Mouse (Mus musculus) erythroblast, embryonic 14.5 days (primary cell): Measurements from ENCODE around the gene Akap9. TPM values are rescaled to one million over a fixed set of nuclear protein-coding genes. Genes with fewer than 3 reads are reported as not detected.
A peak's percentile ranks its signal among the peaks of the same experiment; 100 is the strongest.
"Not testable (repeated sequence)": the region's sequence is repeated elsewhere in the genome, so short reads cannot be mapped to it uniquely, and the experiment has no call there.

Experiments used
- H3K27me3 ChIP-seq: 2 replicates; pipeline ENCODE4 v1.6.1; 2012; ENCODE audit warnings: inconsistent platforms; ENCODE audit not compliant: control insufficient read depth
- H3K36me3 ChIP-seq: 2 replicates; pipeline ENCODE4 v1.6.1; 2012; ENCODE audit warnings: mild to moderate bottlenecking, inconsistent platforms; ENCODE audit not compliant: control insufficient read depth
- H3K4me1 ChIP-seq: 2 replicates; pipeline ENCODE4 v1.6.1; 2012; ENCODE audit warnings: inconsistent platforms; ENCODE audit not compliant: control insufficient read depth
- H3K4me3 ChIP-seq: replicated peaks from 2 replicates; pipeline ENCODE3; 2012; ENCODE audit warnings: moderate library complexity, mild to moderate bottlenecking, inconsistent platforms
- H3K9me3 ChIP-seq: 2 replicates; pipeline ENCODE4 v1.6.1; 2012; ENCODE audit warnings: low read length, inconsistent platforms, mixed read lengths; ENCODE audit not compliant: control insufficient read depth
- GATA1 ChIP-seq: IDR thresholded peaks from 2 replicates; pipeline ENCODE4 v1.6.1; 2012; ENCODE audit warnings: low read length, inconsistent platforms, mixed read lengths
- TAL1 ChIP-seq: IDR thresholded peaks from 3 replicates; pipeline ENCODE4 v1.6.1; 2012; ENCODE audit warnings: low read length, inconsistent platforms, mixed read lengths
- polyA plus RNA-seq: library from polyadenylated mRNA; stranded (reverse); fragments of >175 nt; gene quantifications from 2 replicates; pipeline ENCODE4 v1.2.3, GENCODE M21; 2012

Gene Akap9
- 0.87 and 1.2 TPM in 2 replicates for polyA plus RNA-seq

DNA sequence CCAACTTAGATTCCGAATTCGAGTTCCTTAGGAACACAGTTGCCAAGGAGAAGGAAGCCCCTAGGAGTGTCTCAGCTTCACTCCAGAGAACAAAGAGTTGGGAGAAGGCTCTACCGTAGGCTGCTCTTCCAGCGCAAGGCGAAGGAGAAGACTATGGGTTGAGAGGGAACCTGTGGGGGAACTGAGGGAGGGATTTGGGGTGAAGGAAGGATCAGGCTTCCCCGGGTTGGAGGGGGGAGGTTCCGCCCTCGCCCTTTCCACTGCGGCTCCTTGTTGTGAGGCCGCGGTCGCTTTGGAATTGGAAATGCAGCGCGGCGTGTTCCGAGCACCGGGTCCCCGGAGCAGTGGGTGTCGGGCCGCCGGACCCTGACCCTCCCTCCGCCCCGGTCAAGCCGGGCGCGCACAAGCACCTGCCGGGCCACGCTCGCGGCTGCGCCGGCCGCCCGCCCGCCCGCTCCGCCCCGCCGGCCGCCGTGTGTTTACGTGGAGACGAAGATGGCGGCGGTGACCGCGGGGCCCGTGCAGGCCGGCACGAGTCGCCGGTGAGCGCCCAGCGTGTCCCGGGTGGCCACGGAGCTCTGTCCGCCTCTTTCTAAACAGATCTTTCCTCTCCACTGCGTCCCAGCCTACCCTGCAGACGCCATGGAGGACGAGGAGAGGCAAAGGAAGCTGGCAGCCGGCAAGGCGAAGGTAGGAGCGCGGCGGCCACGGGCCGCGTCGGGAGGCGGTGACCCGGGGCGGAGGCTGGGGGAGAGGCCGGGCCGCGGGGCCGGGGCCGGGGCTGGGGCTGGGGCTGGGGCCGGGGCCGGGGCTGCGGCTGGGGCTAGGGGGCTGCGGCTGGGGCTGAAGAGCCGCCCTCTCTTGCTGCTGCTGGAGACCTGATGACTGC is at the start of gene Akap9:
Gene Akap9, plus strand, starts transcription at position 254 of the 889 bp plus-strand sequence.
- Histone ChIP-seq H3K9me3 (no peaks in the 10 kb centered on the region), H3K27me3 (no peaks in the 10 kb centered on the region), H3K4me1 (peaks cover 23% of the 10 kb centered on the region), H3K4me3 (peak within 1 kb of the TSS; percentile 86), H3K36me3 (no peaks in the 10 kb centered on the region)
- TF ChIP-seq GATA1 (no peak), TAL1 (no peak)

DNA sequence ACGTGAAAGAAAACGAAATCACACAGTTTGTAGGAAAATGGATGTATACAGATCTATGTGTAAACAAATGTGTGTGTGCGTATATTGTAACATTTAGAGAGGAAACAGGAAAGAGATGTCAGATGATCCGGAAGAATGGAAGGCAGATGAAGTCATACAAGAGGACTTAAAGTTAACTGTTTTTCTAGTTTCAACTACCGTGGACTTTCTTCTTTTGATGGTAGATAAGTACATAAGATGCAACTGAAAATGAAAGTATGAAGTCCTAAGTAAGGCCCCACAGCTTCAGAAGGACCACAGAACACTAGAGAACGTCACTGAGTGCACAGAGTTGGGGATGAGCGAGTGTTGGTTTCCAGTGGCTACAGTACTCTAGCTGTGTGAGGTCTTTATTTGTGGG is 41.0 kb upstream of the Akap9 start:
- H3K4me3 ChIP-seq, H3K27me3 ChIP-seq, H3K36me3 ChIP-seq, H3K9me3 ChIP-seq, H3K4me1 ChIP-seq: not testable (repeated sequence)

DNA sequence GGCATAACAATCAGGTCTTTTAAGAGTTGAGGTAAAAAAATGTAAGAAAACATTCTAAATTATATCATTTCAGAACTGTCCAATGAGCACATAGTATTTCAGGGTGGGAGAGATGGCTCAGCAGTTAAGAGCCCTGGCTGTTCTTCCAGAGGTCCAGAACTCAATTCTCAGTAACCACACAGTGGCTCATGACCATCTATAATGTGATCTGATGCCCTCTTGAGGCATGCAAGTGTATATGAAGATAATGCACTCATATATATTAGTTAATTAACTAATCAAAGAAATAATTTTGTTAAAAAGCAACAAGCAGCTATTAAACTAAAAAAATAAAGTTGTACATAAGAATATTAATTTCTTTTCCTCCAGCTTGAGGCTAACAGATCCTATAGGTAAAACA is 38.7 kb upstream of the Akap9 start:
- H3K36me3 ChIP-seq: no peaks in the 10 kb centered on the region; the same call in 1 of the 2 replicates
- peaks cover 10% of the 10 kb centered on the region for H3K4me1 ChIP-seq
- no peak for TF ChIP-seq GATA1
- no peaks in the 10 kb centered on the region for H3K27me3 ChIP-seq
- H3K9me3 ChIP-seq: no peaks in the 10 kb centered on the region
- no peak overlapping the region for H3K4me3 ChIP-seq

DNA sequence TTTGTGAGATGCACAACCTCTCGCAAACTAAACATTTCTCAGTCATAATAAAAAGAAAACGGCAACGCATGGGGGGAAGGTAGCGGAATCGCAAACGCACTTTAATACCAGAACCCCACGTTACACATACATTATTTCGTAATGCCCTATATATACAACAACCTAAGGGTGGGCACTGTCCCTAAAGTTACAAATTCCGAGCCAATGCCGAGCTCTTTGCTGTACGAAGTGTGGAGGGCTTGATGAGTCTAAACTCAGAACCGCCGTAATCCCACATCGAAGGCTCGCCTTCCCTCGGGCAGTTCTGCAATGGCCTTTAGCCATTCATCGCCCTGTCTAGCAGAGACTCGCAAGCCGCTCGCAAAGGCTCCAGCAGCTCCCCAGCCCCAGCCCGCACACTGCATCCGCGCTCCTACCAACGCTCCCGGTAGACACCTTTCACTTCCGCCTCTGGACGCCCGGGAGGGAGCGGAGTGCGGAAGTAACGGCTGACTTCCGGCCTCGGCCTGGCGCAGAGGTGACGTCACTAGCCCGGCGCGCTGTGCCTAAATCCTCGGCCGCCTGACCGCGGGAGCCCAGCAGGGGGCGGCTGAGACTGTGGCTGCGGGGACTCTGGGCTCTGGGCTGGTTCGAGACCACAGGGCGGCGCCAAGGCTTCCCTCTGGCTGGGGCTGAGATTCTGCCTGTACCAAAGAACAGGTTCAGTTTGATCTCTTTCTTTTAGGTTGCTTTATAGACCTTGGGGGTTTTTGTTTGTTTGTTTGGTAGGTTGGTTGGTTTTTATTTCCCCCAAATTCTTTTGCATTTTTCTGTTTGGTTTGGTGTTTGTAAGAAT is 34.2 kb upstream of the Akap9 start, which contains the start of gene Mterf1a:
Gene Mterf1a, minus strand, starts transcription at position 475 of the 835 bp plus-strand sequence.
- Histone ChIP-seq H3K4me3 (peak within 1 kb of the TSS; percentile 73), H3K4me1 (peaks cover 11% of the 10 kb centered on the region)
- H3K27me3 ChIP-seq, H3K9me3 ChIP-seq, H3K36me3 ChIP-seq: not testable (repeated sequence)

DNA sequence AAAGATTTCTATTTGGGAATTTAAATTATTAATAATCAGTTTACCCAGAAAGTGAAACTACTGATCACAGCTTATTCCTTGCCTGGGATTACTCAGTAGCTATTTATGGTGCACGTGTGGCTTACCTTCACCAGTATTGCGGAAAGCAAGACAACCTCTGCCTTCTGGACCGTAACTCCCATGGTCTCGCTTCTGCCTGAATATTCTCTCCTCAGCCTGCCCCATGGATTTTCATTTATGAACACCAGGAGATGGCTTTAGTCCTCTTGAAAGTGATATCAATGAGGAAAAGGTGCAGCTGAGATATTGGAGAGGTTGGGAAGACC is 33.6 kb upstream of the Akap9 start:
- peaks cover 11% of the 10 kb centered on the region for H3K4me1 ChIP-seq
- H3K27me3 ChIP-seq, H3K9me3 ChIP-seq, H3K36me3 ChIP-seq: not testable (repeated sequence)
- peak overlapping the region; percentile 50 for H3K4me3 ChIP-seq

DNA sequence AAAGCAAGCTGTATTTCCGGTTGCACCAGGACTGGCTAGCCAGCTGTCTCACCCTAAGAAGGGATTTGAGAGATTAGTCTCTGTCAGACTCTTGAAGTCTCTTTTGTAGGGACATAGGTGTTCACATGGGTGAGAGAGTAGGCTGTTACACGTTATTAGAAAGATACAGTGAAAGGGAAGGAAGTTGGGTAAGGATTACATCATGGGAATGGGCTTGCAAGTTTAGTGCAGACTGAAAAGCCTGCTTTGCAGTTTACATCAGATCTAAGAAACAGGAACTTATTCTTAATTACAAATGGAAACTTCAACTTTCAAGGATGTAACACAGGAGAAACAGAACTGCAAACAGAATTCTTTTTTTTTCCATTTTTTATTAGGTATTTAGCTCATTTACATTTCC is 22.4 kb upstream of the Akap9 start:
- no peaks in the 10 kb centered on the region for H3K36me3 ChIP-seq
- TF ChIP-seq GATA1 (no peak), TAL1 (no peak)
- no peaks in the 10 kb centered on the region for H3K4me1 ChIP-seq
- H3K9me3 ChIP-seq: no peaks in the 10 kb centered on the region
- no peak overlapping the region for H3K4me3 ChIP-seq
- peaks cover 5% of the 10 kb centered on the region for H3K27me3 ChIP-seq

DNA sequence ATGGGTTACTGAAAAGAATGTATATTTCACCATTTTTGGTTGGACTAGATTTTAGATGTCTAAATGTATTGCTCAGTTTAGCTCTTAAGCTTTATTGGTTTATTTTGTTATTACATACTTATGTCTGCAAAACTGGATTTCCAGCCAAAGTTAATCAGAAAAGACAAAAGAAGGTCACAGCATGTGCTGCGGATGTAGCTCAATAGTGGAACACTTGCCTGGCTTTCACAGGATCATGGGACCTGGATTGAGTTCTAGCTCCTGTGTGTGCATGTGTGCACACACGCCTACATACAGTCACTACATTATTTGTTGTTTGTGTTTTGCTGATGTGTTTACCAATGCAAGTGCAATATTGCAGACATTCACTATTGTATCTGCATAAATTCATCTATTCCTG is 5.5 kb upstream of the Akap9 start:
- no peak for TF ChIP-seq GATA1
- TF ChIP-seq TAL1: no peak
- H3K4me1 ChIP-seq: peaks cover under 1% of the 10 kb centered on the region
- H3K27me3 ChIP-seq: no peaks in the 10 kb centered on the region
- no peaks in the 10 kb centered on the region for H3K9me3 ChIP-seq
- H3K36me3 ChIP-seq: no peaks in the 10 kb centered on the region
- H3K4me3 ChIP-seq: no peak overlapping the region

DNA sequence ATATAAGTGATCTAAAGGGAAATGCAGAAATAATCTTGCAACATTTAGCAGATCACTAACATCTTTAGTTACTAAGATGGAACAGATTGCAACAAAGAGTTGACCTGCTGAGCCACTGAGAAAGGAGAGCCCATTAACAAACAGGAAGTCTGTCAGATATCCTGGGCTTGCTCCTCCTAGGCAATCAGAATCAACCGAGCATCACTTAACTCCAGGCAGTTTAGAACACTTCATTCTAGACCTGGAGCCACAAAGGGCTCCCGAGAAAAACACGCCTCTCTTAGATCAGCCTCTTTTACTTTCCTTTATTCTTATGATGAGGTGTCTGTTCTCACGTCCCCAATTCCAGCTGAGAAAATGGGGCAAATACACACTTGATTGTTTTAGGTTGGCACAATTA is 1.2 kb upstream of the Akap9 start:
- Histone ChIP-seq H3K4me1 (peaks cover 23% of the 10 kb centered on the region), H3K4me3 (no peak overlapping the region), H3K36me3 (no peaks in the 10 kb centered on the region), H3K27me3 (no peaks in the 10 kb centered on the region), H3K9me3 (no peaks in the 10 kb centered on the region)
- TF ChIP-seq GATA1 (no peak), TAL1 (no peak)

DNA sequence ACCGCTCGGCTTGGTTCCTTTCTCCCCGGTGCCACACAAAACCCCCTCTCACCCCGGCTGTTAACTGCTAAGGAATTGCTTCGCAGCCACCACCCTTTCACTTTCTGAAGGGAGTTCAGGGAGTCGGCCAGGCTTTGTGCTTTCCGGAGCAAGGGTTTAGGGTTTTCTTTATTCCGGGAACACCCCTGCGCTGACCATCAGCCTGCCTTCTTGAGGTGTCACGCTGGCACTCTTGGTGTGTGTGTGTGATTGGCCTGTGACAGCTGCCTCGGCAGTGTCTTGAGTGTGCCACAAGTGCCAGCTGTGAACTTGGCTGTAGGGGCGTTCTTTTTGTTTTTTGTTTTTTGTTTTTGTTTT is 814 bp downstream of the Akap9 start:
- no peaks in the 10 kb centered on the region for H3K9me3 ChIP-seq
- H3K4me1 ChIP-seq: peaks cover 23% of the 10 kb centered on the region
- no peaks in the 10 kb centered on the region for H3K36me3 ChIP-seq
- H3K27me3 ChIP-seq: no peaks in the 10 kb centered on the region
- H3K4me3 ChIP-seq: peak overlapping the region; percentile 86
- no peak for TF ChIP-seq GATA1
- TF ChIP-seq TAL1: no peak

DNA sequence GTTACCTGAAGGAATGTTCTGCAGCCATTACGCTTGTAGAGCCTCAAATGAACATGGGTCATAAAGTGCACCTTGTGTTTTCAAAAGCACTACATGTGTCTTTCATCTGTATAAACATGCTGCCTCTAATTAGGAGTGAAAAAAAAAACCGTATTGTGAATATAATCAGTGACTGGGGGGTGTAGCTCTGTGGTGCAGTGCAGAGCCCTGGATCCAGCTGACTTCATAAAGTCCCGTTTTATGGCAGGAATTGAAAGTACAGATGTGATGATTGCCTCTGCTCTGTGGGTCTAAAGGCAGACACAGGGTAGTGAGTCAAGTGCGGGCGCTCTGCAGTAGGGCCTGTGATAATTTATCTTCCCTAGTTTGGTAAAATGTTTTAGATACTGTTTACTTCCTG is 2.9 kb downstream of the Akap9 start:
- H3K4me3 ChIP-seq: no peak overlapping the region
- no peaks in the 10 kb centered on the region for H3K36me3 ChIP-seq
- no peak for TF ChIP-seq TAL1
- no peak for TF ChIP-seq GATA1
- no peaks in the 10 kb centered on the region for H3K27me3 ChIP-seq
- no peaks in the 10 kb centered on the region for H3K9me3 ChIP-seq
- peaks cover 23% of the 10 kb centered on the region for H3K4me1 ChIP-seq
